Mouse (Mus musculus) erythroblast, embryonic 14.5 days (primary cell): ENCODE data around the gene Wdr72.

ENCODE experiments used
- GATA1 ChIP-seq: IDR thresholded peaks from 2 replicates; pipeline ENCODE4 v1.6.1; 2012; ENCODE audit warnings: low read length, inconsistent platforms, mixed read lengths
- TAL1 ChIP-seq: IDR thresholded peaks from 3 replicates; pipeline ENCODE4 v1.6.1; 2012; ENCODE audit warnings: low read length, inconsistent platforms, mixed read lengths

- no peak for TF ChIP-seq GATA1
- no peak for TF ChIP-seq TAL1
Measured at GRCm38 (mm10) chr9:74324925-74325295, 214.8 kb downstream of the Wdr72 start.
